Mouse (Mus musculus) left cerebral cortex, postnatal 14 days (tissue): ENCODE results near the gene Syt11. TPM values are rescaled to one million over a fixed set of nuclear protein-coding genes. Genes with fewer than 3 reads are reported as not detected.
A peak's percentile ranks its signal among the peaks of the same experiment; 100 is the strongest.
"Not testable (repeated sequence)": the region's sequence is repeated elsewhere in the genome, so short reads cannot be mapped to it uniquely, and the experiment has no call there.

Source experiments
- DNase-seq, 2 experiments: peaks; one replicate each; pipeline ENCODE4 v3.0.0; 2021 to 2022; ENCODE audit warnings: low spot score in 2 of 2, mixed read lengths in 1 of 2
- intact Hi-C: fragments of 180-260 bp; cut with DNase I; formaldehyde crosslinking; loops from one replicate; pipeline ENCODE4 v1.15.1; 2025
- long read RNA-seq, 2 experiments: library from polyadenylated mRNA; stranded (forward); transcript quantifications; one replicate each; pipeline ENCODE4 v2.0.0; 2021
- total RNA-seq, 2 experiments: library from RNA; stranded (reverse); gene quantifications; 2 replicates each; pipeline ENCODE4 v1.2.3; 2021

Gene Syt11
- total RNA-seq = 100 to 1,000 TPM; 491 to 530 TPM
- long read RNA-seq, experiment 1, full-length matches to known transcripts = 216 of 381 reads
- long read RNA-seq, experiment 1, partial matches to known transcripts = 28 of 381 reads
- long read RNA-seq, experiment 1, other reads (novel, unspliced or antisense) = 137 of 381 reads
- long read RNA-seq, experiment 2, full-length matches to known transcripts = 193 of 311 reads
- long read RNA-seq, experiment 2, partial matches to known transcripts = 23 of 311 reads
- long read RNA-seq, experiment 2, other reads (novel, unspliced or antisense) = 95 of 311 reads

- not testable (repeated sequence) for DNase-seq
These were observed at the start of gene Syt11 for GRCm38 (mm10) chr3:88774939-88775841. TSS of gene Syt11 (minus strand) at chr3:88775164.

GRCm38 (mm10) chr3:88803910-88804540 lies 29.1 kb upstream of the Syt11 start:
- intact Hi-C loops = no loop called here
- DNase-seq = no peak

More at GRCm38 (mm10) chr3:88774939-88775841, at the start of gene Syt11:
- intact Hi-C loops = not testable (repeated sequence)

DNA sequence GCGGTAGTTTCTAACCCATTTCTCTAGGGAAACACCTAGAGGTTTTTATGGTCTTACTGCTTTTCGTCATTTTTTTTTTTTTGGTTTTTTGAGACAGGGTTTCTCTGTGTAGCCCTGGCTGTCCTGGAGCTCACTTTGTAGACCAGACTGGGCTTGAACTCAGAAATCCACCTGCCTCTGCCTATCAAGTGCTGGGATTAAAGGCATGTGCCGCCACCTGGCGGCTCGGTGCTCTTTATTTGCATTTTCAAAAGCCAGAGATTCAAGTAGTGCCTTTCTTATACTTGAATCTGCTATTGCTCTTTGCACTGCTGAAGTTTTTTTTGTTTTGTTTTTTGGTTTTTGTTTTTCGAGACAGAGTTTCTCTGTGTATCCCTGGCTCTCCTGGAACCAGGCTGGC lies 22.5 kb upstream of the Syt11 start:
- DNase-seq, intact Hi-C loops: not testable (repeated sequence)

DNA sequence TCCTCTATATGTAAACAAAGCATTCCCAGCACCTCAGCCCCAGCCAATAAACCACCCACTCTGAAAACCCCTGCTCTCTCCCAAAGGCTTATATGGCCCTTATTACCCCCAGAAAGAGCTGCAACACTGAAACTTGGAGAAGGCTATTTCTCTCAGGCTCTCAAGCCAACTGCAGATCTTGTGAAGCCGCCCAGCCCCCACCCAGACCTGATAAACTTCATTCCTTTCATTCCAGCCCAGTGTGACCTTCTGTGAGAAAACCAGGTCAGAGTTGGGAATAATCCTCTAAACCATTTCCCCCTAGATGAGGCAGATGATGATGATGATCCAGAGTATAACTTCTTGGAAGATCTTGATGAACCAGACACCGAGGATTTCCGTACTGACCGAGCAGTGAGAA lies 13.1 kb upstream of the Syt11 start:
- intact Hi-C loops, DNase-seq: not testable (repeated sequence)

DNA sequence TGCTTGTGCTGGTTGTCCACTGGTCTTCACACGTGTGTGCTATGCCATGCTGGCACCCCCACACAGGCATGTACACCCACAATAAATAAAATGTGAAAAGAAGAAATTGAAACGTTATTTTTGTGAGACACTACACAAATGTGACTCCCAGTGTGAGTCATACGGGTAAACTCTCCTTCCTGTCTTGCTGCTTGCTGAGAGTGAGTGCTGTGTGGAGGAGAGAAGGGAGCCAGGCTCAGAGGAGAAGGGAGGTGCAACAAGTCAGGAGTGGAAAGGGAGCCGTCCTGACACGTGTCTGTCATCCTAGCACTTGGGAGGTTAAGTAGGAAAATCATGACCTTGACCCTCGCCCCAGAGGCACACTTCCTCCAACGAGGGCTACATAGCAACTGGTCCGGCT lies 11.8 kb upstream of the Syt11 start:
- DNase-seq, intact Hi-C loops: not testable (repeated sequence)

GRCm38 (mm10) chr3:88786323-88786722 lies 11.4 kb upstream of the Syt11 start:
- intact Hi-C loops, DNase-seq: not testable (repeated sequence)

DNA sequence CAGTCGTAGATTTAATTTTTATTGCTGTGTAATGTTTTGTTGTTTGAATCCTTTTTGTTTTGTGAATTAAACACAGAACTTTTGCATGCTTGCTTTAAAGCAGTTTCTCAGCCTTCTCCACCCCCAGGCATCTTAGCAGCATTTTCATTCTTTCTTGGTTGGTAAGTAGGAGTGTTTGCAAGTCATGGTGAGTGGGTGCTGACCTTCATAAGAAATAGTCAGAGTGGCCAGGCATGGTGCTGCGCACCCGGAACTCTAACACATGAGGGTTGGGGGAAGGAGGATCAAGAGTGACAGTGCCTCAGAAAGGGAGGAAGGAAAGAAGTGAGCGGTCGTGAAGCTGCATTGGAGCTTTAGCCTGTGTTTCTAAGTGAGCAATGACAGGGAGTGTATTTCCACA lies 9.9 kb upstream of the Syt11 start:
- intact Hi-C loops = no loop called here
- no peak for DNase-seq

GRCm38 (mm10) chr3:88773163-88773562 lies 1.8 kb downstream of the Syt11 start:
- DNase-seq, intact Hi-C loops: not testable (repeated sequence)

- peak; percentile 93 to 98 for DNase-seq
- intact Hi-C loops = not testable (repeated sequence)
These were observed 2.6 kb downstream of the Syt11 start for GRCm38 (mm10) chr3:88772399-88772798.

- intact Hi-C loops = not testable (repeated sequence)
These were observed 3.1 kb downstream of the Syt11 start for GRCm38 (mm10) chr3:88771941-88772280.

DNA sequence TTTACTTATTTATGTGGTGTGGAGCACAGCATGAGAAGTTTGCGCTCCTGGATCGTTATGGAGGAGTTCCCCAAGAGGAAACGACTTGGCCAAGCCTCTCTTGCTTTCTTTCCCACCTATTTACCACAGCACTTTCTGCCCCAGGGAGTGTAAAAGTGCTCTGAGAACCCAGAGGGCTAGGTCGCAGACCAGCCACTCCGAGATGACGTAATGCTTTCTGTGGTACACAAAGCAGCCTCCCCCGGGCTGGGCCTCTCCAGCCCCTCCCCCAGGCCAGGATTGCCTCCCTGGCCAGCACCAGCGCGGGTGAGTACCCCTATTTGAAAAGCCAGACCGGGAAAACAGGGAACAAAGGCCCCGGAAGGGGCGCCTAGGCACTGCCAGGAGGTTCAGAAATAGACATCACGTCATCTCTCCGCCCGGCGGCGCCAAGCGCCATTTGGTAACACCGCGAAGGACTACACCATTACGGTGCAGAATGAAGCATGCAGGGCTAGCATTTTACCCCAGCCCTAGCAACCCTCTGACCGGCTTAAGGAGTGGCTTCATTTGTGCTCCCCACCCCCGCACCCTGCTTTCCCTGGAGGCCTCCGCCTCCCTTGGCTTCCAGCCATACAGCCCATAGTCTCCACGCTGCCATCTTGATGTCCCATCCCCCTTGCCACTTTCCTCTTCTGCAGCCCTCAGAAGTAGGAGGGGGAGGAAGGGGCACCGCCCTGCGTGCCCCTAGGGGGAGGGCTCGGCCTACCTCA lies 3.6 kb downstream of the Syt11 start:
- intact Hi-C loops = not testable (repeated sequence)
- peak; percentile 72 to 91 for DNase-seq

More at GRCm38 (mm10) chr3:88771941-88772280, 3.1 kb downstream of the Syt11 start:
- DNase-seq = not testable (repeated sequence)

GRCm38 (mm10) chr3:88762401-88762831 lies 12.5 kb downstream of the Syt11 start:
- intact Hi-C loops = no loop called here
- no peak for DNase-seq

GRCm38 (mm10) chr3:88761619-88762018 lies 13.3 kb downstream of the Syt11 start:
- DNase-seq = no peak
- intact Hi-C loops = no loop called here

- peak; percentile 85 to 93 for DNase-seq
- intact Hi-C loops = no loop called here
These were observed 16.9 kb downstream of the Syt11 start for GRCm38 (mm10) chr3:88758045-88758500.

DNA sequence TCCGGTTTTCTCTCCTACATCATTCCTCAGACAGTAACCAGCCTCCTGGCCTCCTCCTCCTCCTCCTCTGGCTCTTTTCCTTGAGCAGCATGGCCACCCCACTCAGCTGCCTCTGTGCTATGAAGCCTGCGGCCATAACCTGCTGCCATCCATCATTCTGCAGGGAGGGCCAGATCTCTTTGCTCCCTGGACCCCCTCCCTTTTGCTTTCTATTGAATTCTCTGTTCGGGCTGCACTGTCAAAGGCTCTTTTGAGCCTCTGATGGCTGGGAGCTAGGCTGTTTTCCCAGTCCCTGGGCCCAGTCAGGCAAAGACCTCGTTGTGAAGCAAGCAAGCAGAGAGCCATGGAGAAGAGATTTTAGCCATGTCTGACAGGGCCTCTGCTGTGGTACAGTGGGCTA lies 18.7 kb downstream of the Syt11 start:
- intact Hi-C loops = no loop called here
- DNase-seq = no peak

GRCm38 (mm10) chr3:88755541-88755940 lies 19.4 kb downstream of the Syt11 start:
- intact Hi-C loops = no loop called here
- DNase-seq = no peak

GRCm38 (mm10) chr3:88754283-88754682 lies 20.7 kb downstream of the Syt11 start:
- intact Hi-C loops = no loop called here

DNA sequence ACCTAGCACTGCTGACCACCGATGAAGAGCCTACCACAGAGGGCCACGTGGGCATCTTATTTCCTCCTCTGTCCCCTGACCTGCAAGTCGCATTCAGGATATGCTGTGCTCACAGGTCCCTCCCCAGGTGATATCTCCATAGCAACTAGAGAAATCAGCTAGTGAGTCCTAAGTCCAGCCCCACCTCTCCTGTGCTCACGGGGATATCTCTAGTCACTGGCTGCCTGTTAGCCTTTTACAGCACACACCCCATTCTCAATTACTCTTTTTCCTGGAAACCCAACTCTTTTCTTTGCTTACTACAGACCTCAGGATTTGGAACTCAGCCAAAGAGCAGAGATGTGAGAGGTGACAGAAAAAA lies 28.1 kb downstream of the Syt11 start:
- no peak for DNase-seq
- intact Hi-C loops = no loop called here

More at GRCm38 (mm10) chr3:88754283-88754682, 20.7 kb downstream of the Syt11 start:
- DNase-seq = no peak

GRCm38 (mm10) chr3:88746139-88746870 lies 28.7 kb downstream of the Syt11 start:
- intact Hi-C loops = no loop called here
- DNase-seq = no peak
